Mouse (Mus musculus) midbrain, embryonic 14.5 days (tissue): ENCODE results near the gene Dgka. TPM values are rescaled to one million over a fixed set of nuclear protein-coding genes. Genes with fewer than 3 reads are reported as not detected.

Source experiments
- ATAC-seq: fragments of 200-750 bp; cut with Nextera tagmentation; 2 replicates; pipeline ENCODE4 v1.8.0; 2017; ENCODE audit warnings: moderate number of reproducible peaks, moderate library complexity; ENCODE audit not compliant: low FRiP score, low TSS enrichment
- DNase-seq: peaks from one replicate; pipeline ENCODE4 v3.0.0-alpha.2; 2015
- H3K27ac ChIP-seq: fragments of 300-500 bp; sonication (generic); replicated peaks from 2 replicates; pipeline ENCODE4 v1.5.1; 2014; ENCODE audit warnings: mild to moderate bottlenecking, low read depth, low read length, moderate library complexity
- H3K27me3 ChIP-seq: fragments of 300-500 bp; sonication (generic); 2 replicates; pipeline ENCODE4 v1.6.1; 2014; ENCODE audit warnings: low read length, control low read depth, mixed read lengths; ENCODE audit not compliant: control insufficient read depth, insufficient read depth
- H3K36me3 ChIP-seq: fragments of 300-500 bp; sonication (generic); 2 replicates; pipeline ENCODE4 v1.6.1; 2014; ENCODE audit warnings: low read length, control low read depth; ENCODE audit not compliant: control insufficient read depth, insufficient read depth
- H3K4me1 ChIP-seq: fragments of 300-500 bp; sonication (generic); 2 replicates; pipeline ENCODE4 v1.6.1; 2014; ENCODE audit warnings: mild to moderate bottlenecking, antibody characterized with exemption, low read length, control low read depth; ENCODE audit not compliant: control insufficient read depth, insufficient read depth
- H3K4me2 ChIP-seq: fragments of 300-500 bp; sonication (generic); 2 replicates; pipeline ENCODE4 v1.6.1; 2014; ENCODE audit warnings: mild to moderate bottlenecking, low read length, moderate library complexity
- H3K4me3 ChIP-seq: fragments of 300-500 bp; sonication (generic); replicated peaks from 2 replicates; pipeline ENCODE4 v1.5.1; 2014; ENCODE audit warnings: low read depth, low read length
- H3K9ac ChIP-seq: fragments of 300-500 bp; sonication (generic); replicated peaks from 2 replicates; pipeline ENCODE4 v1.6.1; 2014; ENCODE audit warnings: mild to moderate bottlenecking, low read length, moderate library complexity
- H3K9me3 ChIP-seq: fragments of 300-500 bp; sonication (generic); 2 replicates; pipeline ENCODE4 v1.6.1; 2016; ENCODE audit warnings: low read length, control low read depth, mixed read lengths; ENCODE audit not compliant: control insufficient read depth
- WGBS: fragments of 180-500 bp; shearing (Covaris S2); extraction: QIAGEN DNeasy Blood & Tissue Kit; methylation state at CpG from one replicate; pipeline ENCODE4 v1.1.7; 2014; 5-methylcytosine and 5-hydroxymethylcytosine counted together
- polyA plus RNA-seq: library from polyadenylated mRNA; unstranded; fragments of >200 nt; fragmentation: Nextera tagmentation; extraction: Ambion mirVana; gene quantifications from 2 replicates; pipeline ENCODE4 v1.2.1, GENCODE M21; 2014

Dgka gene
- polyA plus RNA-seq = 5.7 and 6.2 TPM in 2 replicates

DNA sequence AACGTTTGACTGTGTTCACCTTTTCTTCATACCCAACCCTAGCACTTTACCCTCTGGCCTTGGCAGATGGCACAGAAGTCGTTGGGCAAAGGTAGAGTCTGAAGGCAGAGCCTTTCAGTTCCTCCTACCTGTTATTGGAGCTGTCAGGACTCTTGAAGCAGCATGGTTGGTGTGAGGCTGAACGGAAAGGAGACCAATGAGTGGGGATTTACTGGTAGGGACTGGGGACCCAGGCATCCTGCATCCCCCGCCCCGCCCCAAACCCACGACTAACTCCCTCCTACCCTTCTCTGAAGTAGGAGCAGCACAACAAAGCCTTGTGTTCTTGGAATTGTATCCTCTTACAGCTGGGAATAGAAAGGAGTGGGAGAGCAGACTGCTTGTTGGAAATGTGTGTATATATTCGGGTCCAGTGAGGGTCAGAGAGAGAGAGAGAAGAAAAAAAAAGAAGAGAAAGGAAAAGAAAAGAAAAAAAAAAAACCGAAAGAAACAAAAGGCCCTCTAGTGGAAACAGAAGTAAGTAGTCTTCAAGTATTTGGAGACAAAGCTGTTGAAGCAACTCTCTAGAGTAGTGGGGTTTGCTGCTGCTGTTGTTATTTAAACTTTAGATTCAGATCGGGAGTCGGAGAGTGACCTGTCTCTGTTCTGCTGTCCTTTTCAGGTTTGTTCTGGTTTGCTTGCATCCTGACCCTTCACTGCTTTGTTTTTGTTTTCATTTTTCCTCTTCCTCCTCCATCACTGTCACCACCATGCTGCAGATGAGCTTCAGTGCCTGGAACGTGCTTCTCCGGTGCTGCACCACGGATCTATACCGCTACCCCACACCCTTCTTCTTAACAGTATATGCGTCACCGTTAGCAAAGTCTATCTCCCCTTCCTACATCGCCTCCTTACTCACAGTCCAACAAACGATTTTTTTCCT is at the start of gene Dgka:
Dgka (minus strand) TSS at position 176 of the 922 bp plus-strand sequence.
- Histone ChIP-seq H3K27me3 (peaks cover 39% of the 10 kb centered on the region), H3K9ac (peak within 1 kb of the TSS; percentile 65), H3K9me3 (no peaks in the 10 kb centered on the region), H3K27ac (no peak within 1 kb of the TSS), H3K4me1 (peaks cover 39% of the 10 kb centered on the region), H3K4me2 (peak within 1 kb of the TSS; percentile 87), H3K36me3 (no peaks in the 10 kb centered on the region), H3K4me3 (peak within 1 kb of the TSS; percentile 55)
- DNase-seq (no peak), ATAC-seq (no peak)
- WGBS = 25% methylated on average over 18 of the region's 18 CpGs

DNA sequence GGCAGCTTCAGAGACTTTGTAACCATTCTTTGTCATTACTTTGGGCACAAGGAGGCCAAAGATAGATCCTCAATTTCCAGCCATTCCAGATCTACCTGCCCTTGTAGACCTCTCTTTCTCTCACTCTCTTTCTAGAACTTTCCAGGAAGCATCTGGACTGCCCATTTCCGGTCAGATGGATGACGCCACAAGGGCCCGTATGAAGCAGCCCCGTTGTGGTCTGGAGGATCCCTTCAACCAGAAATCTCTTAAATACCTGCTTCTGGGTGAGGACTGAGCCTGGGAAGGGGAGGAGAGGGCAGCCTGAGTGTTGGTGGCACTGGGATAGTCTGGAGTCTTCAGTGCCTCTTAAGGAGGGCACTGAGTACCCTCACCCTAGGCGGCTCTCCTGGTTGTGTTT is 49.7 kb upstream of the Dgka start:
- WGBS = 92% methylated on average over 5 of the region's 5 CpGs
- no peak overlapping the region for H3K27ac ChIP-seq
- H3K4me3 ChIP-seq = no peak overlapping the region
- no peaks in the 10 kb centered on the region for H3K4me1 ChIP-seq
- H3K36me3 ChIP-seq = no peaks in the 10 kb centered on the region; the same call in 1 of the 2 replicates
- no peak overlapping the region for H3K9ac ChIP-seq
- ATAC-seq (no peak), DNase-seq (no peak)
- no peak overlapping the region for H3K4me2 ChIP-seq
- H3K27me3 ChIP-seq = no peaks in the 10 kb centered on the region
- no peaks in the 10 kb centered on the region for H3K9me3 ChIP-seq

DNA sequence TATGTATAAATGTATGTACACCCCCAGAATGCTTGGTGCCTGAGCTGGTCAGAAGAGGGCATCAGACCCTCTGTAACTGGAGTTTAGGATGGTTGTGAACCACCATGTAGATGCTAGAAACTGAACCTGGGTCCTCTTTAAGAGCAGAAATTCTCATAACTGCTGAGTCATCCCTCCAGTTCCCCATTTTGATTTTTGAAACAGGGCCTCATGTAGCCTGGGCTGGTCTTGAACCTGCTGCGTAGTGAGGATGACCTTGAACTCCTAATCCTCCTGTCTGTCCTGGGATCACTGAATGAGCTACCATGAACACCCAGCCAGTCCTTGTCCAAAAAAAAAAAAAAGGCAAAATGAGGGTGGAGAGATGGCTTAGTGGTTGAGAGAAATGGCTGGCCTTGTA is 48.6 kb upstream of the Dgka start:
- Histone ChIP-seq H3K36me3 (no peaks in the 10 kb centered on the region), H3K9ac (no peak overlapping the region), H3K4me2 (no peak overlapping the region), H3K27me3 (no peaks in the 10 kb centered on the region), H3K9me3 (no peaks in the 10 kb centered on the region), H3K4me3 (no peak overlapping the region), H3K4me1 (no peaks in the 10 kb centered on the region), H3K27ac (no peak overlapping the region)
- 84% methylated on average over 1 of the region's 1 CpGs for WGBS
- ATAC-seq = no peak
- no peak for DNase-seq

DNA sequence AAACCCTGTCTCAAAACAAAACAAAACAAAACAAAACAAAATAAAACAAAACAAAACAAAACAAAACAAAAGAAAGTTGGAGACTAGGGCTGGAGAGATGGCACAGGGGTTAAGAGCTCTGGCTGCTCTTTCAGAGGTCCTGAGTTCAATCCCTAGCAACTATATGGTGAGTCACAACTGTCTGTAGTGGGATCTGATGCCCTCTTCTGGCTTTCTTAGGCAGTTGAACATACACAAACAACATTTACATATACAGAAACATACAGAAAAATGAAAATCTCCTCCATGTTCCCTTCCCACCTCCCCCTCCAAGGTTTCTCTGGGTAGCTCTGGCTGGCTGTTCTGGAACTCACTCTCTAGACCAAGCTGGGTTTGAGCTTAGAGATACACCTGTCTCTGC is 47.4 kb upstream of the Dgka start:
- H3K27ac ChIP-seq = no peak overlapping the region
- no peaks in the 10 kb centered on the region for H3K4me1 ChIP-seq
- no peaks in the 10 kb centered on the region for H3K9me3 ChIP-seq
- H3K4me3 ChIP-seq = no peak overlapping the region
- no peaks in the 10 kb centered on the region for H3K36me3 ChIP-seq
- no peak for DNase-seq
- H3K9ac ChIP-seq = no peak overlapping the region
- H3K27me3 ChIP-seq = no peaks in the 10 kb centered on the region
- no peak for ATAC-seq
- no peak overlapping the region for H3K4me2 ChIP-seq

DNA sequence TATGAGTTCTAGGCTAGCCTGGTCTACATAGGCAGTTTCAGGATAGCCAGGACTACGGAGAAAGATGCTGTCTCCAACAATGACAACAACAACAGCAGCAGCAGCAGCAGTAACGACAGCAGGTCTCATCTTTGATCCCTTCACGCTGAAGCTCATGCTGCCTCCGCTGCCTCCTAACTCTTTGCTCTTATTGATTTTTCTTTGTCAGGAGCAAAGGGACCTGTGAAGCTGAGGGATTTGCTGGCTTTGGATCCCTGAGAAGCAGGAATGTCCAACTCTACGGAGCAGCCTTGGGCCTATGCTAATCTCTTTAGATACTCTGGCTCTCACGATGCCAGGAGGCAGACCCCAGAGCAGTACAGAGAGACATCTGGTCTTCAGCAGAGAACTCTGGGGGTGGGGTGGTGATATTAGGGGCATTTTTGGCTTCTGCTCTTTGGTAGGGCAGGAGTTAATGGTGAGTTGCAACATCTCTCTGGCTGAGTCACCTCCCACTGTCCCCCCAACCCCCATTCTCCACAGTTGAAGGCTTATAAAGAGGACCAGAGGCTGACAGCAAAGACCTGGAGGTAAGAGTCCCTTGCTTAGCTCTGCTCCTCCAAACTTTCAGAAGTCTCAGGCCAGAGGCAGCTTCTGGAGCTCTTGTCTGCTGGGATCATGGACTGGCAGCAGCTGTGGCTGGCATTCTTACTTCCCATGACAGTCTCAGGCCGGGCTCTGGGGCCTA is 45.9 kb upstream of the Dgka start, which contains the start of gene Mmp19:
Mmp19 (plus strand) TSS at position 513 of the 727 bp plus-strand sequence.
- 58% methylated on average over 7 of the region's 7 CpGs for WGBS
- H3K9me3 ChIP-seq = no peaks in the 10 kb centered on the region
- ATAC-seq (no peak), DNase-seq (no peak)
- H3K9ac ChIP-seq = no peak within 1 kb of the TSS
- no peaks in the 10 kb centered on the region for H3K36me3 ChIP-seq
- H3K4me2 ChIP-seq = no peak within 1 kb of the TSS
- H3K4me3 ChIP-seq = no peak within 1 kb of the TSS
- no peak within 1 kb of the TSS for H3K27ac ChIP-seq
- no peaks in the 10 kb centered on the region for H3K27me3 ChIP-seq
- H3K4me1 ChIP-seq = no peaks in the 10 kb centered on the region

DNA sequence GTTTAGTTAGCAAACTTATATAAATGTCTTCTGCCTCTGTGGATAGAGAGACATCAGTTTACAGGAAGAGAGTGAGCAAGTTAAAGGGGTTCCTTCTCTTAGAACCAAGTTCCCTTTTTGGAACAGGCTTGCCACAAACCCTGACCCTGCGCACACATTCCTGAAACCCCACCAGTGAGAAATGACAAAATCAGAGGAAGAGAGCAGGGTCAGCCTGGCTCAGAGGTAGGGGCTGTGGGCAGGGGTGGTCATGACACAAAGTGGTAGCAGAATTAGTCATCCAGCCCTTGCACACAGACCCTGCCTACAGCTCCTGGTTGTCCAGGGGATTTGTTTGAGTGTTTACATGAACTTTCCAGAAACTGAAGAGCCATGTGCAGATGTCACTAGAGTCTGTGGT is 35.5 kb upstream of the Dgka start:
- H3K36me3 ChIP-seq = no peaks in the 10 kb centered on the region
- no peak overlapping the region for H3K9ac ChIP-seq
- ATAC-seq (no peak), DNase-seq (no peak)
- H3K4me2 ChIP-seq = no peak overlapping the region
- H3K4me3 ChIP-seq = no peak overlapping the region
- 95% methylated on average over 1 of the region's 1 CpGs for whole genome bisulfite sequencing
- H3K27me3 ChIP-seq = no peaks in the 10 kb centered on the region
- no peak overlapping the region for H3K27ac ChIP-seq
- no peaks in the 10 kb centered on the region for H3K4me1 ChIP-seq
- 0 out of 2 replicates have a peak, but pooled peaks cover 4% of the 10 kb centered on the region for H3K9me3 ChIP-seq

DNA sequence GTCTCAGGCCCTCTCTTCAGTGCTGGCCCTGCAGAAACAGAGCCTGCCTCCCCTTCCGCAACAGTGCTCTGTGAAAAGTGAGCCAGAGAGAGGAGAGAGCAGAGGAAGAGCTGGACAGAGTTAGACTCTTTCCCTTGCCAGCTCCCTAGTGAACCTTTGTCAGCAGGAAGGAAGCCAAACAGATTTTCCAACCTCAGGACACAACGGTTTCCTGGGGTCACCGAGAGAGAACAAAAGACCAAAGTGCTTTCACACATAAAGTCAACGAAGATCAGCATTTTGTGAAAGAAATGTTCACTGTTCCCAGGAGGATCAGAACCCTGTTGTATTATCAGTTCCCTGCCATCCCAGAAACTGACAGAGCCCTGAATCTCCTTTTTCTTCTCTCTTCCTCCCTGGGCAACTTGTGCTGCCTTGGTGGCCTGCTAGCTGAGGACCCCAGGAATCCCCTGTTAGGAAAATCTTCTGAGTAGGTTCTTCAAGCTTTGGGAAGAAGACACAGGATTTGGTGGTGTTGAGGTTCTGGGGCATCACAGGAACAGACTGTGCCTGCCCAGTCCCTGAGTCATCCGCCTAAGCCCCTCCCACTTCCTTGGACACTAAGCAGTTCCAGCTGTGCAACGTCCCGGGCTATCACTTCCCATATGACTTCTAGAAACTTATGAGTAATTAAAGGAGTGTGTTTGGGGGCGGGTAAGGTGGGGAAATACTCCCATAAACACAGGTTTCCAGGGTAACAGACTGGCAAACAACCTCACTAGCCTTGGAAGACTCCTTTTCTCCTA is 34.5 kb upstream of the Dgka start:
- no peaks in the 10 kb centered on the region for H3K27me3 ChIP-seq
- H3K4me3 ChIP-seq = no peak overlapping the region
- no peaks in the 10 kb centered on the region for H3K4me1 ChIP-seq
- 0 out of 2 replicates have a peak, but pooled peaks cover 3% of the 10 kb centered on the region for H3K9me3 ChIP-seq
- no peak for ATAC-seq
- 33% methylated on average over 8 of the region's 8 CpGs for WGBS
- no peak overlapping the region for H3K27ac ChIP-seq
- H3K9ac ChIP-seq = no peak overlapping the region
- DNase-seq = no peak
- H3K36me3 ChIP-seq = no peaks in the 10 kb centered on the region
- no peak overlapping the region for H3K4me2 ChIP-seq

DNA sequence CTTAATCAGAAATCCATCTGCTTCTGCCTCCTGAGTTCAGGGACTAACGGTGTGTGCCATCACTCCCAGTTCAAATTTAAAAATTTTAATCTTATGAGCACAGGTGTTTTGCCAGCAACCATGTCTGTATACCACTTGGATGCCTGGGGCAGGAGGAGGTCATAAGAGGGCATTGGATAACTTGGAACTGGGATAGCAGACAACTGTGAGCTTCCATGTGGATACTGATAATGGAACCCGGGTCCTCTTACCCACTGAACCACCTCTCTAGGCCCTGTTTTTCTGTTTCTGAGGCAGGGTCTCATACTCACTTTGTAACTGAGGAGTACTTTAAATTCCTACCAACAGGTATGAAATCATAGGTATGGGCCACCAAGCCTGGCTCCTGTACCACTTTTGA is 33.8 kb upstream of the Dgka start:
- no peak overlapping the region for H3K4me3 ChIP-seq
- no peaks in the 10 kb centered on the region for H3K4me1 ChIP-seq
- H3K9me3 ChIP-seq = no peaks in the 10 kb centered on the region
- H3K27ac ChIP-seq = no peak overlapping the region
- WGBS = 87% methylated on average over 2 of the region's 2 CpGs
- no peak overlapping the region for H3K9ac ChIP-seq
- no peaks in the 10 kb centered on the region for H3K36me3 ChIP-seq
- ATAC-seq = no peak
- H3K27me3 ChIP-seq = no peaks in the 10 kb centered on the region
- no peak for DNase-seq
- H3K4me2 ChIP-seq = no peak overlapping the region
